Mouse (Mus musculus) heart, embryonic 14.5 days (tissue): Measurements from ENCODE around the gene E330021D16Rik. TPM values are rescaled to one million over a fixed set of nuclear protein-coding genes. Genes with fewer than 3 reads are reported as not detected.
A peak's percentile ranks its signal among the peaks of the same experiment; 100 is the strongest.

Experiments
- ATAC-seq: fragments of 200-750 bp; cut with Nextera tagmentation; 2 replicates; pipeline ENCODE4 v1.8.0; 2017; ENCODE audit warnings: low read depth, moderate TSS enrichment; ENCODE audit not compliant: insufficient number of reproducible peaks, insufficient read depth, low FRiP score
- H3K27ac ChIP-seq, 2 experiments: fragments of 200-500 bp in 1 of 2; fragments of 300-500 bp in 1 of 2; sonication (generic) in 1 of 2; replicated peaks in 1 of 2; 2 replicates each; pipeline ENCODE4 v1.5.1; 2012 to 2014; ENCODE audit warnings: low read depth in 2 of 2, low read length in 2 of 2, control low read depth in 1 of 2, mild to moderate bottlenecking in 1 of 2, mixed read lengths in 1 of 2; ENCODE audit not compliant: control insufficient read depth in 1 of 2, insufficient read depth in 1 of 2
- H3K27me3 ChIP-seq: fragments of 300-500 bp; sonication (generic); 2 replicates; pipeline ENCODE4 v1.6.1; 2014; ENCODE audit warnings: mild to moderate bottlenecking, low read length, control low read depth; ENCODE audit not compliant: control insufficient read depth, insufficient read depth
- H3K36me3 ChIP-seq: fragments of 300-500 bp; sonication (generic); 2 replicates; pipeline ENCODE4 v1.6.1; 2014; ENCODE audit warnings: mild to moderate bottlenecking, control low read depth, low read length, mixed read lengths; ENCODE audit not compliant: control insufficient read depth, insufficient read depth
- H3K4me1 ChIP-seq, 2 experiments: fragments of 200-500 bp in 1 of 2; fragments of 300-500 bp in 1 of 2; sonication (generic) in 1 of 2; 2 replicates each; pipeline ENCODE4 v1.6.1; 2012 to 2014; ENCODE audit warnings: low read length in 2 of 2, control low read depth in 1 of 2, mixed read lengths in 1 of 2; ENCODE audit not compliant: control insufficient read depth in 2 of 2, insufficient read depth in 2 of 2
- H3K4me2 ChIP-seq: fragments of 300-500 bp; sonication (generic); 2 replicates; pipeline ENCODE4 v1.6.1; 2014; ENCODE audit warnings: mild to moderate bottlenecking, low read length
- H3K4me3 ChIP-seq, 2 experiments: fragments of 200-500 bp in 1 of 2; fragments of 300-500 bp in 1 of 2; sonication (generic) in 1 of 2; 2 replicates each; pipeline ENCODE4 v1.5.1; 2012 to 2014; ENCODE audit warnings: low read length in 2 of 2, mild to moderate bottlenecking in 2 of 2, control low read depth in 1 of 2, low read depth in 1 of 2, moderate library complexity in 1 of 2; ENCODE audit not compliant: control insufficient read depth in 1 of 2, insufficient read depth in 1 of 2
- H3K9ac ChIP-seq: fragments of 300-500 bp; sonication (generic); 2 replicates; pipeline ENCODE4 v1.6.1; 2014; ENCODE audit warnings: mild to moderate bottlenecking, low read length
- H3K9me3 ChIP-seq: fragments of 300-500 bp; sonication (generic); 2 replicates; pipeline ENCODE4 v1.6.1; 2016; ENCODE audit warnings: low read length, control low read depth; ENCODE audit not compliant: control insufficient read depth
- WGBS: fragments of 180-500 bp; shearing (Covaris S2); extraction: QIAGEN DNeasy Blood & Tissue Kit; methylation state at CpG from one replicate; pipeline ENCODE4 v1.1.7; 2014; 5-methylcytosine and 5-hydroxymethylcytosine counted together
- polyA plus RNA-seq: library from polyadenylated mRNA; unstranded; fragments of >200 nt; fragmentation: Nextera tagmentation; extraction: Ambion mirVana; gene quantifications from 2 replicates; pipeline ENCODE4 v1.2.1, GENCODE M21; 2014

Gene E330021D16Rik
- not detected in 2 replicates for polyA plus RNA-seq

DNA sequence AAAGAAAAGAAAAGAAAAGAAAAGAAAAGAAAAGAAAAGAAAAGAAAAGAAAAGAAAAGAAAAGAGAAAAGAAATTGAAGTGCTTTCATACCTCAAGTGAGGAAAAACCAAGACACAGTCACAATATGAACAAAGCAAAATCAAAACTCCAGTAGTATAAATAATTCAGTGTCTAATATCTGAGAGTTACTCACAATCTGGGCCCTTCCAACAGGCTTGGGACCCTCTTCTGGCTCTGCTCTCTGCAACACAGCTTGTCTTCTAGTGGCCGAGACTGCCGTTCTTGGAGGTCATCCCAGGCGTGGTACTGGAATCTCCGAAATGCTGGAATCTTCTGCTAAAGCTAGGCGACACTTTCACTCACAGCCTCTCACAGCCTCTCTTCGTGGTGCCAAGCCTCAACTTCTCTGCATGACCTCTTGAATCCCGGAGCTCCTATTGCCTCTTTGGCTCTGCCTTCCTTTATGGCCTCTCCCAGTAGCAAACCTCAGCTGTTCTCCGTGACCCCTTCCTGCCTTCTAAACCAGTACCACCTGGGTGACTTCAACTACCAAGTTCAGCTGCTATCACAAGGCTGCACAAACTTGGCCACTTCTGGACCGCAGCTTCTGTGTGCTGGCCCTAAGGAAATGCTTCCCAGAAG, at the start of gene E330021D16Rik:
Gene E330021D16Rik (minus strand): TSS at position 437 of the 643 bp plus-strand sequence.
- H3K4me3 ChIP-seq = no peak within 1 kb of the TSS

DNA sequence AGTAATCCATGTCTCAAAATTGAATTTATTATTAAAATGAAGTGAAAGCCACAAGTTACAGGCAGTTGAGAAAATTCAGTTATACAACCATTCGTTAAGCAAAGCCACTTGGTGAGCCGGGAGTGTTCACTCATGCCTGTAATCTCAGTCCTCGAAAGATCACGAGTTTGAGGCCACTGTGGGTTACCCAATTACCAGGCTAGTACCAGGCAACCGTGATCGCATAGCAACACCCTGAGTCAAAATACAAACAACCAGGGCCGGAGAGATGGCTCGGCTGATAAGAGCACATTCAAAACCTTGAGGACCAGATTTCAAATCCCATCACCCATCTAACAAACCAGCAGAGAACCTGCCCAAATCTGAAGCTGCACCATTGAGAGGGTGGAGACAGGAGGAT, 49.7 kb upstream of the E330021D16Rik start:
- Histone ChIP-seq H3K27ac (no peak overlapping the region), H3K9ac (no peak overlapping the region), H3K4me2 (no peak overlapping the region), H3K9me3 (no peaks in the 10 kb centered on the region), H3K27me3 (no peaks in the 10 kb centered on the region), H3K4me3 (no peak overlapping the region), H3K4me1 (peaks cover 21 to 28% of the 10 kb centered on the region in 2 experiments), H3K36me3 (no peaks in the 10 kb centered on the region)
- WGBS = 85% methylated on average over 8 of the region's 8 CpGs
- ATAC-seq = no peak

More for the DNA sequence above, at the start of gene E330021D16Rik:
- Histone ChIP-seq H3K27ac (no peak within 1 kb of the TSS), H3K27me3 (no peaks in the 10 kb centered on the region), H3K4me2 (no peak within 1 kb of the TSS), H3K4me1 (peaks cover 12 to 13% of the 10 kb centered on the region in 2 experiments; a peak in 3 of 4 replicates), H3K36me3 (no peaks in the 10 kb centered on the region), H3K9ac (no peak within 1 kb of the TSS), H3K9me3 (no peaks in the 10 kb centered on the region)
- 81% methylated on average over 9 of the region's 9 CpGs for WGBS
- ATAC-seq = no peak

DNA sequence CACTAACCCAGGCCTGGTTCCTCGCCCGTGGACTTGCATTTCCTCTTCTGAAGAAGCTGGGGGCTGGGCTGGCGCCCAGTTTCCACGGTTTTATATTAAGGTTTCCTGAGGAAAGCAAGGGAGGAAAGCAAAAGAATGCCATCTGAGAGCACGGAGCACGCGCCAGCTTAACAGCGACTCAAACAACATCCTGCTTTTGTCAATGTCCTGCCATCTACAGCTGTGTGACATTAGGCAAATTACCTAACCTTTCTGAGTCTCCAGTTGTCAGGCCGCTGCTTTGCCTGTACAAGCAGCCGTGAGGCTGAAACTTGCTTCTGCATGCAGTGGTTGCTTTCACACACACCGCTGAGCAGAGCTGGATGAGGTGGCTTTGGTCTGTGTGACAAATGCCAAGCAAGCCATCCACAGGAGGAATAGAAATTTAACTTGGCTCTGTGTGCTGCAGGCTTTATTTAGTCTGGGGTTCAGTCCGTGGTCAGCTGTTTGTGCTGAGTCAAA, 48.8 kb upstream of the E330021D16Rik start:
- Histone ChIP-seq H3K27ac (peak overlapping the region in 1 of 2 experiments; percentile 10; a peak in 1 of 4 replicates), H3K9me3 (no peaks in the 10 kb centered on the region), H3K36me3 (no peaks in the 10 kb centered on the region), H3K4me3 (no peak overlapping the region), H3K4me2 (no peak overlapping the region), H3K27me3 (no peaks in the 10 kb centered on the region), H3K4me1 (peaks cover 16 to 19% of the 10 kb centered on the region in 2 experiments), H3K9ac (no peak overlapping the region)
- WGBS = 55% methylated on average over 12 of the region's 12 CpGs
- ATAC-seq = no peak

DNA sequence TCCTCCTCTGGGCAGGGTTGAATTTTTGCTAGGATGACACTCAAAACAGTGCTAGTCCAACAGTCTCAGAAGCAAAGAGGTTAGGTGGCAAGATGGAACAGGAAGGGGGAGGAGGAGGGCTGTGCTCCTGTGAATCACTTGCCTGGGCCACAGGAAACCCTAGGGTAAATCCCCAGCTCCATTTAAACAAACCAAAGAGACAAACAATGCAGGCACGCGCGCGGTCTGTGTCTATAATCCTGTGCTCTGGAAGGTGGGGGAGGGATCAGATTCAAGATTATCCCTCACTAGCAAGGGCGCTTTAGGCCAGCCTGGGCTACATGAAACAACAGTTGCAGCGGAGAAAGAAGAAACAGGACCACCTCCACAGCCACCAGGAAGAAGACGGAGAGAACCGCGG, 48.1 kb upstream of the E330021D16Rik start:
- no peaks in the 10 kb centered on the region for H3K9me3 ChIP-seq
- no peak overlapping the region for H3K4me2 ChIP-seq
- H3K27me3 ChIP-seq = no peaks in the 10 kb centered on the region
- ATAC-seq = no peak
- H3K36me3 ChIP-seq = no peaks in the 10 kb centered on the region
- H3K4me1 ChIP-seq = peaks cover 11 to 14% of the 10 kb centered on the region in 2 experiments
- no peak overlapping the region for H3K4me3 ChIP-seq
- 66% methylated on average over 9 of the region's 9 CpGs for WGBS
- H3K27ac ChIP-seq = peak overlapping the region in 1 of 2 experiments; percentile 8; a peak in 2 of 4 replicates
- no peak overlapping the region for H3K9ac ChIP-seq

DNA sequence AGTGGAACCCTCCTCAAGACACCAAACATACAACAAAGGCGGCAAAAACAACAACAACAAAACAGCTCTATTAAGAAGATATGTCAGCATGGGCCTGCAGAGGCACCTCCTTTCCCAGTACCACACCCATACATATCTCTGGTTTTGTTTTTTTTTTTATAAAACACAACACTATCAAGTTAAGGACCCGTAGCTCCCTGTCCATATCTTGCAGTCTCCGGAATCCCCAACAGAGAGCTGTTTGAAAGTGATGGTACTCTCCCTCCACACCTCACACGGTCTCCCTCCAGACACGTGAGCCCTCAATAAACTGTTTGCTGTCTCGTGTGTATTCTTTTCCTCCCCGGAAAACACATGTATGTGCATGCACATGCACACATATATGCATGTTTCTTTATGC, 43.8 kb upstream of the E330021D16Rik start:
- Histone ChIP-seq H3K27ac (no peak overlapping the region), H3K36me3 (no peaks in the 10 kb centered on the region), H3K27me3 (no peaks in the 10 kb centered on the region), H3K4me1 (peaks cover 0 to under 1% of the 10 kb centered on the region in 2 experiments; a peak in 1 of 4 replicates), H3K4me2 (no peak overlapping the region), H3K9ac (no peak overlapping the region), H3K9me3 (no peaks in the 10 kb centered on the region), H3K4me3 (no peak overlapping the region)
- ATAC-seq = no peak
- 77% methylated on average over 7 of the region's 7 CpGs for WGBS

DNA sequence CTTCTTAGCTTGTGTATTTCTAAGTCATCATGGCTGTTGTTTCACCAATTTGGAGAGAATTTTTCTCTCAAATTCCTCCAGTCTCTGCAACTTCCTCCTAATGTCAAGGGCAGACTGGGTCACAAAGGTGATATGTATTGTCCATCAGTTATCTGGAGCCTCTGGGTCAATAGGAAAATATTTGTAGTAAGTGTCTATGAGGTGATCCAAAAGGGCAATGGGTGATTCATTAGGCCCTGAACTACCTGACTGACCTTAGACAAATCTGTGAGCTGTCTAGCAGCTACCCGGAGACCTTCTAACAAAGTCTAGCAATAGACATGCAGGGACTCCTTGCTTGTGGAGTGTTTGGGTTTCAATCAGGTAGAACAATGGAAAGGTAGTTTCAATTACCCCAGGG, 40.9 kb upstream of the E330021D16Rik start:
- H3K27me3 ChIP-seq = no peaks in the 10 kb centered on the region
- no peaks in the 10 kb centered on the region for H3K9me3 ChIP-seq
- no peak overlapping the region for H3K9ac ChIP-seq
- H3K4me2 ChIP-seq = no peak overlapping the region
- H3K27ac ChIP-seq = no peak overlapping the region
- no peak overlapping the region for H3K4me3 ChIP-seq
- H3K4me1 ChIP-seq = peaks cover 0 to 3% of the 10 kb centered on the region in 2 experiments; a peak in 1 of 4 replicates
- WGBS = 80% methylated on average over 1 of the region's 1 CpGs
- no peaks in the 10 kb centered on the region for H3K36me3 ChIP-seq
- ATAC-seq = no peak

DNA sequence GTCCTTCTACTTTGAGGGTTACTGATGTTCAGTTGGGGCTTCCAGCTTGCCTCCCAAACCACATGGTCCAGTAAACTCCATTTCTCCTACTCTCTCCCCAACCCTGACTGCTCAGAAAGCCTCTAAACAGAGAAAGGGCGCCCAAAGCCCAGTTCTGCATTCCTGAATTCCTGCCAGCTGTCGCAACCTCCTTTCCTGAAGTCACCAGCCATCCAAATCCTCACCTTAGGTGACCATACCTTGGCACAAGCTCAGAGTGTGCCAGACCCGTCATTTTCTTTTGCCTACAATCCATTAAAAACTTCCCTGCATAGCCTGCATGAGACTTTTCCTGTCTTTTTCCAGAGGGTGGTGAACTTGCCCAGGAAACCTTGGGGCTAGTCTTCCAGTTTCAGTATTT, 40.3 kb upstream of the E330021D16Rik start:
- no peak overlapping the region for H3K4me3 ChIP-seq
- no peak for ATAC-seq
- WGBS = 63% methylated on average over 3 of the region's 3 CpGs

More for the DNA sequence above, 40.3 kb upstream of the E330021D16Rik start:
- H3K27ac ChIP-seq = no peak overlapping the region
- no peak overlapping the region for H3K9ac ChIP-seq
- H3K4me2 ChIP-seq = no peak overlapping the region
- H3K27me3 ChIP-seq = no peaks in the 10 kb centered on the region
- H3K36me3 ChIP-seq = no peaks in the 10 kb centered on the region
- H3K4me1 ChIP-seq = peaks cover 0 to 3% of the 10 kb centered on the region in 2 experiments; a peak in 1 of 4 replicates
- H3K9me3 ChIP-seq = no peaks in the 10 kb centered on the region
